Mouse (Mus musculus): ENCODE data around the gene 3100002H09Rik. TPM values are rescaled to one million over a fixed set of nuclear protein-coding genes. Genes with fewer than 3 reads are reported as not detected.

Gene 3100002H09Rik
- polyA plus RNA-seq, 1 experiment: not detected

GRCm38 (mm10) chr4:124563371-124563770 is 47.2 kb downstream of the 3100002H09Rik start:
- TF ChIP-seq CTCF (IDR thresholded peaks at IDR 0.05; ENCODE audit: low read depth, low read length) (no peak), EP300 (IDR thresholded peaks at IDR 0.05; ENCODE audit: insufficient read depth, low read depth, low read length) (no peak), POLR2A (IDR thresholded peaks at IDR 0.05; ENCODE audit: insufficient read depth, low read length) (no peak)
- H3K27me3 ChIP-seq (ENCODE audit: control insufficient read depth, insufficient read depth, low read length, poor library complexity, severe bottlenecking): no peaks in the 10 kb centered on the region
- no peaks in the 10 kb centered on the region for H3K36me3 ChIP-seq (ENCODE audit: control insufficient read depth, insufficient read depth, low read length, poor library complexity, severe bottlenecking)
- no peak overlapping the region for H3K4me3 ChIP-seq (ENCODE audit: low read depth, low read length)
- H3K27ac ChIP-seq (ENCODE audit: insufficient read depth, low read length): no peak overlapping the region
- no peaks in the 10 kb centered on the region for H3K4me1 ChIP-seq (ENCODE audit: control insufficient read depth, insufficient read depth, low read length)
- no peaks in the 10 kb centered on the region; the same call in 1 of the 2 replicates for H3K9me3 ChIP-seq (replicated peaks; ENCODE audit: control insufficient read depth, insufficient read depth, low read length, poor library complexity, severe bottlenecking)
- H3K9ac ChIP-seq (ENCODE audit: low read depth, poor library complexity, severe bottlenecking): no peak overlapping the region

DNA sequence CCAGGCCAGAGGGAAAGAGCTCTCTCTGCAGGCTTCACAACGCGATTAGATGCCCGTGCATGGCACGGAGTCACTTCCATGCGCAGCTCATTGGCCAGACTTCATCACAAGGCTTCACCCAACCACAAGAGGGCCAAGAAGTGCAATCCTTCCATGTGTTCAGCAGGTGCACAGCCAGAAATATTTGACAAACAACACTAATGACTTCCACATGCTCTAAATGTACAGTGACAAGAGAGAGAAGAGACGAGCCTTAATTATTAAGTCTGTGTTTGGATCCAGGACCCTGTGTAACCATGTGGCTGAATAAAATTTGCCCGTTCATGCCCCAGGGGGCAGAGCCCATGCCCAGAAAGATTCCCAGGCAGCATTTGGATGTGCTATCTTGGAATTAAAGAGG is 47.9 kb downstream of the 3100002H09Rik start:
- Histone ChIP-seq H3K4me3 (ENCODE audit: low read depth, low read length) (no peak overlapping the region), H3K27me3 (ENCODE audit: control insufficient read depth, insufficient read depth, low read length, poor library complexity, severe bottlenecking) (no peaks in the 10 kb centered on the region; the same call in 1 of the 2 replicates), H3K4me1 (ENCODE audit: control insufficient read depth, insufficient read depth, low read length) (no peaks in the 10 kb centered on the region), H3K9ac (ENCODE audit: low read depth, poor library complexity, severe bottlenecking) (no peak overlapping the region), H3K36me3 (ENCODE audit: control insufficient read depth, insufficient read depth, low read length, poor library complexity, severe bottlenecking) (no peaks in the 10 kb centered on the region), H3K27ac (ENCODE audit: insufficient read depth, low read length) (no peak overlapping the region), H3K9me3 (replicated peaks; ENCODE audit: control insufficient read depth, insufficient read depth, low read length, poor library complexity, severe bottlenecking) (no peaks in the 10 kb centered on the region; the same call in 1 of the 2 replicates)
- no peak for TF ChIP-seq CTCF (IDR thresholded peaks at IDR 0.05; ENCODE audit: low read depth, low read length)
- TF ChIP-seq EP300 (IDR thresholded peaks at IDR 0.05; ENCODE audit: insufficient read depth, low read depth, low read length): no peak
- no peak for TF ChIP-seq POLR2A (IDR thresholded peaks at IDR 0.05; ENCODE audit: insufficient read depth, low read length)

Other genes with a start within 250 kb of the 3100002H09Rik start
- 12.8 and 14.9 TPM in 2 replicates for gene Pou3f1, start 46.0 kb upstream of the 3100002H09Rik start, polyA plus RNA-seq (2011; ENCODE audit: insufficient read depth, insufficient read length, low read depth, missing spikeins)
- gene Utp11, start 82.8 kb upstream of the 3100002H09Rik start, polyA plus RNA-seq (2011; ENCODE audit: insufficient read depth, insufficient read length, low read depth, missing spikeins): 56.9 and 60.4 TPM in 2 replicates
- 11.4 and 14.0 TPM in 2 replicates for gene Fhl3, start 89.9 kb upstream of the 3100002H09Rik start, polyA plus RNA-seq (2011; ENCODE audit: insufficient read depth, insufficient read length, low read depth, missing spikeins)
- 110 and 127 TPM in 2 replicates for gene Sf3a3, start 104.0 kb upstream of the 3100002H09Rik start, polyA plus RNA-seq (2011; ENCODE audit: insufficient read depth, insufficient read length, low read depth, missing spikeins)
- 21.7 and 27.0 TPM in 2 replicates for gene Inpp5b, start 131.0 kb upstream of the 3100002H09Rik start, polyA plus RNA-seq (2011; ENCODE audit: insufficient read depth, insufficient read length, low read depth, missing spikeins)
- gene Mtf1, start 191.3 kb upstream of the 3100002H09Rik start, polyA plus RNA-seq (2011; ENCODE audit: insufficient read depth, insufficient read length, low read depth, missing spikeins): 15.8 and 16.4 TPM in 2 replicates
- 41.9 and 48.4 TPM in 2 replicates for gene Yrdc, start 239.9 kb upstream of the 3100002H09Rik start, polyA plus RNA-seq (2011; ENCODE audit: insufficient read depth, insufficient read length, low read depth, missing spikeins)
- gene 1110065P20Rik, start 240.4 kb upstream of the 3100002H09Rik start, polyA plus RNA-seq (2011; ENCODE audit: insufficient read depth, insufficient read length, low read depth, missing spikeins): 15.1 and 16.0 TPM in 2 replicates